Mouse (Mus musculus) T-helper 17 cell (primary cell): ENCODE measurements around the gene Aqp2.

ENCODE experiments used
- in situ Hi-C, 2 experiments: fragments of 300-600 bp; cut with MboI, MseI; formaldehyde crosslinking; loops; 1 replicate in 1 of 2; 2 replicates in 1 of 2; pipeline ENCODE4 v1.15.1; 2025; ENCODE audit warnings: high pct_unique_total_duplicates in 2 of 2

Gene Aqp2

GRCm38 (mm10) chr15:99578802-99579485 lies at the start of gene Aqp2:
Gene Aqp2 (plus strand): TSS chr15:99579055.
- in situ Hi-C loops: no loop called here

- in situ Hi-C loops: loop anchor here in 1 of 2 experiments (10.0 kb wide), 1 partner anchor 1096 kb away; the partner anchor contains the start of gene Olfr282
Observed at GRCm38 (mm10) chr15:99531146-99531545, 47.7 kb upstream of the Aqp2 start.

GRCm38 (mm10) chr15:99532023-99532422 lies 46.8 kb upstream of the Aqp2 start:
- in situ Hi-C loops: loop anchor here in 1 of 2 experiments (10.0 kb wide), 1 partner anchor 1097 kb away; the partner anchor contains the start of gene Olfr282

- in situ Hi-C loops: loop anchor here in 1 of 2 experiments (10.0 kb wide), 1 partner anchor 1102 kb away; the partner anchor contains the start of gene Olfr282
Observed at GRCm38 (mm10) chr15:99536889-99537862, 41.7 kb upstream of the Aqp2 start.

- in situ Hi-C loops: loop anchor here in 1 of 2 experiments (10.0 kb wide), 1 partner anchor 1105 kb away; the partner anchor contains the start of gene Olfr282
Observed at GRCm38 (mm10) chr15:99539891-99540290, 39.0 kb upstream of the Aqp2 start.

- in situ Hi-C loops: no loop called here
Observed at GRCm38 (mm10) chr15:99544047-99544446, 34.8 kb upstream of the Aqp2 start.

- in situ Hi-C loops: no loop called here
Observed at GRCm38 (mm10) chr15:99546596-99546995, 32.3 kb upstream of the Aqp2 start.

- in situ Hi-C loops: no loop called here
Observed at GRCm38 (mm10) chr15:99547732-99548131, 31.1 kb upstream of the Aqp2 start.

- in situ Hi-C loops: no loop called here
Observed at GRCm38 (mm10) chr15:99549901-99550300, 29.0 kb upstream of the Aqp2 start.

GRCm38 (mm10) chr15:99553767-99554166 lies 25.1 kb upstream of the Aqp2 start:
- in situ Hi-C loops: no loop called here

GRCm38 (mm10) chr15:99558947-99559346 lies 19.9 kb upstream of the Aqp2 start:
- in situ Hi-C loops: no loop called here

GRCm38 (mm10) chr15:99560246-99560645 lies 18.6 kb upstream of the Aqp2 start:
- in situ Hi-C loops: no loop called here

GRCm38 (mm10) chr15:99567371-99567770 lies 11.5 kb upstream of the Aqp2 start:
- in situ Hi-C loops: no loop called here

- in situ Hi-C loops: no loop called here
Observed at GRCm38 (mm10) chr15:99568682-99569081, 10.2 kb upstream of the Aqp2 start.

GRCm38 (mm10) chr15:99569123-99569522 lies 9.7 kb upstream of the Aqp2 start:
- in situ Hi-C loops: no loop called here

- in situ Hi-C loops: no loop called here
Observed at GRCm38 (mm10) chr15:99583463-99584344, 4.8 kb downstream of the Aqp2 start.

- in situ Hi-C loops: no loop called here
Observed at GRCm38 (mm10) chr15:99584407-99585202, 5.8 kb downstream of the Aqp2 start.

- in situ Hi-C loops: no loop called here
Observed at GRCm38 (mm10) chr15:99585741-99586140, 6.9 kb downstream of the Aqp2 start.

- in situ Hi-C loops: no loop called here
Observed at GRCm38 (mm10) chr15:99586525-99586924, 7.7 kb downstream of the Aqp2 start.

- in situ Hi-C loops: no loop called here
Observed at GRCm38 (mm10) chr15:99589237-99589636, 10.4 kb downstream of the Aqp2 start.
